Mouse (Mus musculus): ENCODE data around the gene Rhbdd1. TPM values are rescaled to one million over a fixed set of nuclear protein-coding genes. Genes with fewer than 3 reads are reported as not detected.

The Rhbdd1 gene
- total and polyA plus RNA-seq, 3 experiments = 15.4 to 37.2 (median 32.5) TPM

- DNase-seq = peak; percentile 95
These were observed 25.0 kb upstream of the Rhbdd1 start, which contains the start of gene Irs1 for GRCm38 (mm10) chr1:82291151-82291797. Gene Irs1, minus strand, starts transcription at chr1:82291416.

GRCm38 (mm10) chr1:82291930-82292712, 24.1 kb upstream of the Rhbdd1 start:
- no peak for DNase-seq

- peak; percentile 65 for DNase-seq
These were observed 23.5 kb upstream of the Rhbdd1 start for GRCm38 (mm10) chr1:82292771-82293170.

- DNase-seq = peak; percentile 37
These were observed 22.1 kb upstream of the Rhbdd1 start for GRCm38 (mm10) chr1:82294102-82294501.

GRCm38 (mm10) chr1:82298586-82298985, 17.7 kb upstream of the Rhbdd1 start:
- DNase-seq = no peak

- DNase-seq = no peak
These were observed 11.8 kb upstream of the Rhbdd1 start for GRCm38 (mm10) chr1:82304483-82304882.

- no peak for DNase-seq
These were observed 484 bp downstream of the Rhbdd1 start for GRCm38 (mm10) chr1:82316746-82317126.

GRCm38 (mm10) chr1:82320456-82320855, 4.2 kb downstream of the Rhbdd1 start:
- DNase-seq = no peak

GRCm38 (mm10) chr1:82320864-82321263, 4.6 kb downstream of the Rhbdd1 start:
- DNase-seq = no peak

- no peak for DNase-seq
These were observed 5.2 kb downstream of the Rhbdd1 start for GRCm38 (mm10) chr1:82321441-82321840.

- peak; percentile 9 for DNase-seq
These were observed 8.0 kb downstream of the Rhbdd1 start for GRCm38 (mm10) chr1:82324131-82324785.

- DNase-seq = no peak
These were observed 9.9 kb downstream of the Rhbdd1 start for GRCm38 (mm10) chr1:82326120-82326519.

- DNase-seq = no peak
These were observed 12.0 kb downstream of the Rhbdd1 start for GRCm38 (mm10) chr1:82328033-82328775.

- DNase-seq = no peak
These were observed 13.1 kb downstream of the Rhbdd1 start for GRCm38 (mm10) chr1:82329237-82329953.

GRCm38 (mm10) chr1:82329954-82330247, 13.6 kb downstream of the Rhbdd1 start:
- no peak for DNase-seq

GRCm38 (mm10) chr1:82334506-82334905, 18.3 kb downstream of the Rhbdd1 start:
- DNase-seq = no peak

- DNase-seq = no peak
These were observed 36.8 kb downstream of the Rhbdd1 start for GRCm38 (mm10) chr1:82353089-82353488.

- no peak for DNase-seq
These were observed 37.5 kb downstream of the Rhbdd1 start for GRCm38 (mm10) chr1:82353755-82354154.

- peak; percentile 45 for DNase-seq
These were observed 42.8 kb downstream of the Rhbdd1 start for GRCm38 (mm10) chr1:82358871-82359647.

GRCm38 (mm10) chr1:82359648-82360026, 43.4 kb downstream of the Rhbdd1 start:
- no peak for DNase-seq

- no peak for DNase-seq
These were observed 45.0 kb downstream of the Rhbdd1 start for GRCm38 (mm10) chr1:82361240-82361639.
